Mouse (Mus musculus): ENCODE data around the gene Olfr545. TPM values are rescaled to one million over a fixed set of nuclear protein-coding genes. Genes with fewer than 3 reads are reported as not detected.

Gene Olfr545
- polyA plus RNA-seq, 1 experiment from 2014 or later, result not detected

DNA sequence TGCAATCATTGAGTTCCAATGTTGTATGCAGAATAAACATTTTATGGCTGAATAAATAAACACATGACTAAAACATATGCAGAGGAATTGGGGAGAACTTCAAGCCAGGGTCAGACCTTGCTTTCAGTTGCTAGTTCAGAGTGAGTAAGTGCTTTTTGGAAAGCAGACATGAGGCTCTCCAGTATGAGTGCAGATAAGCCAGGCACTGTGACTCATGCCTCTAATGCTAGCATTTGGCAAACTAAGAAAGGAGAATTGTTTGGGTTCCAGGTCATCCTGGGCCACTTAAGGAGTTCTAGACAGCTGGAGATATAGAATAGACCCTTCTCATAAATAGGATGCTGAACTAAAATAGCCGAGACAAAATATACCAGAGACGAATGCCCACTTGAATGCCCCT is 15.7 kb downstream of the Olfr545 start:
- Histone ChIP-seq H3K4me3 (replicated peaks; ENCODE audit: low read depth, low read length) (no peak overlapping the region), H3K9ac (ENCODE audit: low read depth, low read length) (no peak overlapping the region), H3K4me2 (ENCODE audit: low read length) (no peak overlapping the region), H3K27ac (no peak overlapping the region), H3K4me1 (replicated peaks; ENCODE audit: insufficient read depth, low read length) (0 out of 2 replicates have a peak, but pooled peaks cover 6% of the 10 kb centered on the region), H3K9me3 (replicated peaks; ENCODE audit: low read length) (no peaks in the 10 kb centered on the region), H3K27me3 (ENCODE audit: insufficient read depth, low read length) (no peaks in the 10 kb centered on the region), H3K36me3 (ENCODE audit: insufficient read depth, low read length) (no peaks in the 10 kb centered on the region)
- no peak for TF ChIP-seq CTCF (IDR thresholded peaks at IDR 0.05; ENCODE audit: low read depth)
- DNase-seq (ENCODE audit: low spot score) (no peak), ATAC-seq (replicated peaks; ENCODE audit: low FRiP score, low read depth) (no peak)
- WGBS, result 89% methylated on average over 2 of the region's 2 CpGs

DNA sequence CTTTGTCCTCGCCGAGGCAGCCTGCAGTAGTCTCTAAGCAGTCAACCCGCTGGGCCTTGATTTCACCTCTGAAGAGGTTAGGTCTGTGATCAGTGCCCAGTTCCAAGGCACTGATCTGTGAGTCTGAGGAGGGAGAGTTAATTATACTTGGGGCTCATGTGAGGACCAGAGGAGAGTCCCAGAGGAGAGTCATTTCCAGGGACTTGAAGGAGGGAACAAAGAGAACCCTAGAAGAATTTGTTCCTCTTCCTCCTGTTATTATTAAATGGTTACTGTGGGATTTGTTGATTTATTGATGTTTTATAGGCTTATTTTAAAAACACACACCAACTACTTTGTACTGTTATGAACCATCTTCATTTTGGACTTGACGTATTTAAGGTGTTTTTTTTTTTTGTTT is 17.8 kb downstream of the Olfr545 start, which contains the start of gene Olfr543:
Olfr543 (minus strand) TSS at position 101 of the 400 bp plus-strand sequence.
- H3K9ac ChIP-seq (ENCODE audit: low read depth, low read length), result no peak within 1 kb of the TSS
- H3K4me1 ChIP-seq (replicated peaks; ENCODE audit: insufficient read depth, low read length), result 0 out of 2 replicates have a peak, but pooled peaks cover 6% of the 10 kb centered on the region
- no peak for ATAC-seq (replicated peaks; ENCODE audit: low FRiP score, low read depth)
- H3K27me3 ChIP-seq (ENCODE audit: insufficient read depth, low read length), result no peaks in the 10 kb centered on the region
- H3K9me3 ChIP-seq (replicated peaks; ENCODE audit: low read length), result no peaks in the 10 kb centered on the region
- WGBS, result 90% methylated on average over 4 of the region's 4 CpGs
- no peak for DNase-seq (ENCODE audit: low spot score)
- no peak within 1 kb of the TSS for H3K4me2 ChIP-seq (ENCODE audit: low read length)
- H3K27ac ChIP-seq, result no peak within 1 kb of the TSS
- no peak for TF ChIP-seq CTCF (IDR thresholded peaks at IDR 0.05; ENCODE audit: low read depth)
- no peaks in the 10 kb centered on the region for H3K36me3 ChIP-seq (ENCODE audit: insufficient read depth, low read length)
- H3K4me3 ChIP-seq (replicated peaks; ENCODE audit: low read depth, low read length), result no peak within 1 kb of the TSS

DNA sequence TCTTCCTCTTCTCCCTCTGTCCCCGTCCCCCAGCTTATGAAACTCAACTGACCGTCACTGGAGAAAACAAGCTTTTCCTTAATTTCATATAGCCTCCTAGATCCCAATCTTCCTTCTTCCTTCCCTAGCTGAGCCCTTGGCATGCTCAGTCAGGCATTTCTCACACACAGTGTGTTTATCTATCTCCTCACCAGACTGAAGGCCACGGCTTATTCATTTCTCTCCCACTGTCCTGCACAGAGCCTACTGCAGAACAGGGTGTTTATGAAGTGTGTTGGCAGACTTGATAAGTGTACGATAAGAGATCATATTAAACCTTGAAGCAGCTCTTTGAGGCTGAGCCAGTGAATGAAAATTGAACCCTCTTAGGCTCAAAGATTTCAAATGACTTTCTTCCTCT is 18.6 kb downstream of the Olfr545 start:
- no peak overlapping the region for H3K4me3 ChIP-seq (replicated peaks; ENCODE audit: low read depth, low read length)
- H3K27ac ChIP-seq, result no peak overlapping the region
- H3K27me3 ChIP-seq (ENCODE audit: insufficient read depth, low read length), result no peaks in the 10 kb centered on the region
- no peak for TF ChIP-seq CTCF (IDR thresholded peaks at IDR 0.05; ENCODE audit: low read depth)
- 0 out of 2 replicates have a peak, but pooled peaks cover 6% of the 10 kb centered on the region for H3K4me1 ChIP-seq (replicated peaks; ENCODE audit: insufficient read depth, low read length)
- 61% methylated on average over 4 of the region's 4 CpGs for WGBS
- DNase-seq (ENCODE audit: low spot score) (no peak), ATAC-seq (replicated peaks; ENCODE audit: low FRiP score, low read depth) (no peak)
- no peaks in the 10 kb centered on the region for H3K36me3 ChIP-seq (ENCODE audit: insufficient read depth, low read length)
- H3K4me2 ChIP-seq (ENCODE audit: low read length), result no peak overlapping the region
- H3K9ac ChIP-seq (ENCODE audit: low read depth, low read length), result no peak overlapping the region
- H3K9me3 ChIP-seq (replicated peaks; ENCODE audit: low read length), result no peaks in the 10 kb centered on the region

DNA sequence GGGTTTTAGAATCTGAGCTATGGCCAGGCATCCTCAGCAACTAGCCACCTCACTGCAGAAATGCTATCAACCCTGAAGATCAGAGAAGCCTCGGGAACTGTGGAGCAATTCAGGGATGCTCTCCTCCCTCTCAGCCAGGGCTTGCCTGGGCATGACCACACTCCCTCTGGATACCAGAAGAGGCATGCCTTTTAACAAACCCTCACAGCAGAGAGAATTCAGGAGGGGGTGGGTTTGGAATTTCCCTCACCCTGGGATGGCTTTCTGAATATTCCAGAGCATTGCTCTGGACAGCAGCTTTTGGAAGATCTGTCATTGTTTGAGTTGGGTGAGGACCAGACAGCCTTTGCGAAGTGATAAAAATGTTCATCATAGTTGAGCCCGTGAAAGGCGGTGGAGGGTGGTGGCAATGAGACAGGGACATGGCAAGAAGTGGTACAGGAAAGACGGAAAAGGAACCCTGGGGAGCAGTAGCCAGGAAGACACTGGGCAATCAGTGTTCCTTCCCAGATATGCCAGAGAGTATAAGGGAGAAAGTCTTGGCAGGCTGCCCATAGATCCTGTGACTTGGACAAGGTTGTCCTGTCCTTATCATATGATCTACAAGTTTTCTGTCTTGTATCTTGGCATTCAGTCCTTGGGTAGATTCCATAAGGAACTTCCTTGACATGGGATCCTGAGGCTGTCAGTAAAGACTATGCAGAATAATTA is 19.9 kb downstream of the Olfr545 start:
- Histone ChIP-seq H3K9ac (ENCODE audit: low read depth, low read length) (no peak overlapping the region), H3K9me3 (replicated peaks; ENCODE audit: low read length) (no peaks in the 10 kb centered on the region), H3K27me3 (ENCODE audit: insufficient read depth, low read length) (no peaks in the 10 kb centered on the region), H3K36me3 (ENCODE audit: insufficient read depth, low read length) (no peaks in the 10 kb centered on the region), H3K4me3 (replicated peaks; ENCODE audit: low read depth, low read length) (no peak overlapping the region), H3K4me1 (replicated peaks; ENCODE audit: insufficient read depth, low read length) (0 out of 2 replicates have a peak, but pooled peaks cover 6% of the 10 kb centered on the region), H3K4me2 (ENCODE audit: low read length) (no peak overlapping the region), H3K27ac (no peak overlapping the region)
- ATAC-seq (replicated peaks; ENCODE audit: low FRiP score, low read depth) (no peak; the same call in 1 of the 2 replicates), DNase-seq (ENCODE audit: low spot score) (peak; percentile 41)
- 44% methylated on average over 5 of the region's 5 CpGs for WGBS
- TF ChIP-seq CTCF (IDR thresholded peaks at IDR 0.05; ENCODE audit: low read depth), result no peak

DNA sequence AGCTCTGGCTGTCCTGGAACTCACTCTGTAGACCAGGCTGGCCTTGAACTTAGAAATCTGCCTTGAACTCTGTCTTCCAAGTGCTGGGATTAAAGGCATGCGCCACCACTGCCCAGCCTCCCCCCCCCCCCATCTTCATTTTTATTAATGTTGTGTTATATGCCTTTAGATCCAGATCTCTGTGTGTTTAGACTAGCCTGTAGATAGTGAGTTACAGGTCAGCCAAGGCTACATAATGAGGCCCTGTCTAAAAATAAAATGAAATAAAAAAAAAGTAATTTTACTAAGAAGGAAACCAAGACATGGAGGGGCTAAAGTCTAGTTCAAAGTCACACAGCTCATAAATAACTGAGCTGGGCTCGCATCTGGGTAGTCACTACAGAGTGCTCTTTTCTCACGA is 20.4 kb downstream of the Olfr545 start:
- Histone ChIP-seq H3K27ac (no peak overlapping the region), H3K4me2 (ENCODE audit: low read length) (no peak overlapping the region), H3K9ac (ENCODE audit: low read depth, low read length) (no peak overlapping the region), H3K36me3 (ENCODE audit: insufficient read depth, low read length) (no peaks in the 10 kb centered on the region), H3K27me3 (ENCODE audit: insufficient read depth, low read length) (no peaks in the 10 kb centered on the region), H3K9me3 (replicated peaks; ENCODE audit: low read length) (no peaks in the 10 kb centered on the region), H3K4me3 (replicated peaks; ENCODE audit: low read depth, low read length) (no peak overlapping the region), H3K4me1 (replicated peaks; ENCODE audit: insufficient read depth, low read length) (0 out of 2 replicates have a peak, but pooled peaks cover 6% of the 10 kb centered on the region)
- no peak for DNase-seq (ENCODE audit: low spot score)
- WGBS, result 39% methylated on average over 3 of the region's 3 CpGs
- no peak for ATAC-seq (replicated peaks; ENCODE audit: low FRiP score, low read depth)
- no peak for TF ChIP-seq CTCF (IDR thresholded peaks at IDR 0.05; ENCODE audit: low read depth)

DNA sequence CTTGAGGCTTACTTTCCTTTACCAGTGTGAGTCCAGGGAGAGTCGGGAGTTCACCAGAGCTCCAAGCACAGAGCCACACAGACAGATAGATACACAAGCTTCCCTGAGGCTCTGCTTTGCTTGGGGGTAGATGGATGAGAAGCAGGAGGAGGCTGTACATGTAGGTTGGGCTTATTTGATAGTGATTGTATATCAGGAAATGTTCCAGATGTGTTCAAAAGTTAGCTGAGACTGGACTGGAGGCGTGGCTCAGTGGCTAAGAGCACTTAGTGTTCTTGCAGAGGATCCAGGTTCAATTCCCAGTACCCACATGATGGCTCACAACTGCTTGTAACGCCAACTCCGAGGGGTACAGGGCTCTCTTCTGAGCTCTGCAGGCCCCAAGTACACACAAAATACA is 20.9 kb downstream of the Olfr545 start:
- 86% methylated on average over 4 of the region's 4 CpGs for WGBS
- Histone ChIP-seq H3K36me3 (ENCODE audit: insufficient read depth, low read length) (no peaks in the 10 kb centered on the region), H3K9me3 (replicated peaks; ENCODE audit: low read length) (no peaks in the 10 kb centered on the region), H3K4me3 (replicated peaks; ENCODE audit: low read depth, low read length) (no peak overlapping the region), H3K27ac (no peak overlapping the region), H3K4me2 (ENCODE audit: low read length) (no peak overlapping the region), H3K4me1 (replicated peaks; ENCODE audit: insufficient read depth, low read length) (0 out of 2 replicates have a peak, but pooled peaks cover 6% of the 10 kb centered on the region), H3K27me3 (ENCODE audit: insufficient read depth, low read length) (no peaks in the 10 kb centered on the region), H3K9ac (ENCODE audit: low read depth, low read length) (no peak overlapping the region)
- ATAC-seq (replicated peaks; ENCODE audit: low FRiP score, low read depth) (no peak), DNase-seq (ENCODE audit: low spot score) (no peak)
- TF ChIP-seq CTCF (IDR thresholded peaks at IDR 0.05; ENCODE audit: low read depth), result no peak

Measured in kidney, postnatal 0 days (tissue).